In the genomic region with DNA sequence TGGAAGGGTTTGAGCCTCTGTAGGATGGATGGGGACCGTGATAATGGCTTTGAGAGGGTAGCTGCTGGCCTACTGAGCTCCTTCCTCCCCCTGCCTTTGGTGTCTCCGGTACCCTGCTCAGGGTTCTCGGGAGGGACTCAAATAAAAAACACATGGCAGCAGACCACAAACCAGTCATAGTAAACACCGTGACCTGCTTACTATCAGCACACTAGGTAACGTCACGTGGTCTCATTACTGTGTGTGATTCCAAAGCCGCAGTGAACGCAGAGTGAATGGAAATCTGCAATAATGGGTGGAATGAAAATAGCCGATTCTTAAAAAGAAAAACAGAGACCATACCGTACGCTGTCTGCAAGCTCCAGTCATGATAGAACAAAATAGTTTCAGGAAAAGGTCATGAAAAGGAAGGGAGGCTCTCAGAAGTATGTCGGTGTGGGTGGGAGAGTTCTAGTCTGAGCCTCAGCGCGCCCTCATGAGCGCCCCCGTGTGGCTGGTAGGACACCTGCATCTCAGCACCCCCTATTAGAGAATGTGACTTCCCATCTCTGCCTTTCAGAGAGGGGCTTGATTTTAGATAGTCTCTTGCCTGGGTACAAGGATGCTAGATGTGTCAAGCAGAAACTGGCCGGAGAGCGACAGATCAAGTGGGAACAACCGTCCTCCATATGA, we compare ENCODE assay signal across 8 mouse cellular contexts.
DNase-seq lines count a peak whose midpoint lies in the region; ATAC-seq and TF ChIP-seq lines count a peak whose summit lies in the region.

No protein-coding gene starts in this region.

- H3K27ac ChIP-seq in kidney, adult 2 months (ENCODE audit: insufficient read depth, low read depth, low read length): no peak overlapping the region
- H3K27ac ChIP-seq in liver, embryonic 15.5 days (replicated peaks): no peak overlapping the region
- H3K27ac ChIP-seq in neural tube, embryonic 13.5 days (replicated peaks): no peak overlapping the region

- WGBS in kidney, adult 2 months: 39% methylated on average over 19 of the region's 19 CpGs
- WGBS in liver, embryonic 15.5 days (ENCODE audit: insufficient replicate concordance): 37% methylated on average over 19 of the region's 19 CpGs
- WGBS in neural tube, embryonic 13.5 days: 50% methylated on average over 19 of the region's 19 CpGs

- H3K4me1 ChIP-seq in kidney, adult 2 months (ENCODE audit: control insufficient read depth, insufficient read depth, low read length): peaks cover 9% of the 10 kb centered on the region; the same call in 1 of the 2 replicates
- H3K4me1 ChIP-seq in liver, embryonic 15.5 days (replicated peaks): peaks cover 7% of the 10 kb centered on the region
- H3K4me1 ChIP-seq in neural tube, embryonic 13.5 days (replicated peaks): no peaks in the 10 kb centered on the region; the same call in 1 of the 2 replicates

- H3K4me2 ChIP-seq in liver, embryonic 15.5 days: no peak overlapping the region
- H3K4me2 ChIP-seq in neural tube, embryonic 13.5 days: no peak overlapping the region

- no peaks in the 10 kb centered on the region for H3K27me3 ChIP-seq in kidney, adult 2 months (replicated peaks; ENCODE audit: control insufficient read depth, insufficient read depth, low read length)
- H3K27me3 ChIP-seq in liver, embryonic 15.5 days: no peaks in the 10 kb centered on the region
- no peaks in the 10 kb centered on the region for H3K27me3 ChIP-seq in neural tube, embryonic 13.5 days

- DNase-seq in 416B (ENCODE audit: low read depth): peak; percentile 61
- DNase-seq in ES-CJ7 (ENCODE audit: low read depth, low spot score): peak; percentile 60
- peak; percentile 86 to 88 for DNase-seq in cerebellum, postnatal 10 days
- DNase-seq in frontal cortex, postnatal 36 days (ENCODE audit: low spot score in 2 of 2): peak; percentile 43 to 51
- DNase-seq in kidney, adult 2 months: peak; percentile 47
- peak; percentile 69 for DNase-seq in thymus, postnatal 36 days

- 0 out of 2 replicates have a peak, but pooled peaks cover 1% of the 10 kb centered on the region for H3K36me3 ChIP-seq in kidney, adult 2 months (ENCODE audit: control insufficient read depth, insufficient read depth, low read length)
- H3K36me3 ChIP-seq in liver, embryonic 15.5 days (replicated peaks): 0 out of 2 replicates have a peak, but pooled peaks cover 3% of the 10 kb centered on the region
- H3K36me3 ChIP-seq in neural tube, embryonic 13.5 days: peaks cover 37% of the 10 kb centered on the region

- H3K9ac ChIP-seq in liver, embryonic 15.5 days: no peak overlapping the region
- no peak overlapping the region for H3K9ac ChIP-seq in neural tube, embryonic 13.5 days

- peak; percentile 89 for TF ChIP-seq CTCF in kidney, adult 2 months (conservative IDR thresholded peaks at IDR 0.05; ENCODE audit: insufficient read depth, insufficient read length, low read depth, low read length)

- no peak overlapping the region for H3K4me3 ChIP-seq in kidney, adult 2 months (ENCODE audit: insufficient read depth, low read depth, low read length)
- no peak overlapping the region for H3K4me3 ChIP-seq in liver, embryonic 15.5 days (replicated peaks)
- H3K4me3 ChIP-seq in neural tube, embryonic 13.5 days: no peak overlapping the region

- no peaks in the 10 kb centered on the region for H3K9me3 ChIP-seq in liver, embryonic 15.5 days (replicated peaks)
- H3K9me3 ChIP-seq in neural tube, embryonic 13.5 days: no peaks in the 10 kb centered on the region

- no peak for TF ChIP-seq POLR2A in kidney, adult 2 months (IDR thresholded peaks at IDR 0.05; ENCODE audit: low read depth, low read length)

- ATAC-seq in liver, embryonic 15.5 days (ENCODE audit: insufficient read depth): peak; percentile 21; the same call in 1 of the 2 replicates
- peak; percentile 59 for ATAC-seq in neural tube, embryonic 13.5 days (ENCODE audit: low read depth)
